Comparison of ENCODE assay signal across 7 mouse cellular contexts in genomic region chr5:4756001-4756681, GRCm38 (mm10). TPM values are rescaled to one million over a fixed set of nuclear protein-coding genes. Genes with fewer than 3 reads are reported as not detected.
DNase-seq lines count a peak whose midpoint lies in the region; ATAC-seq lines count a peak whose summit lies in the region.

No protein-coding gene starts in this region.

- 2% methylated on average over 43 of the region's 43 CpGs for WGBS in intestine, embryonic 14.5 days
- WGBS in limb, embryonic 11.5 days = 4% methylated on average over 43 of the region's 43 CpGs
- 1% methylated on average over 43 of the region's 43 CpGs for WGBS in midbrain, embryonic 15.5 days

- no peaks in the 10 kb centered on the region for H3K27me3 ChIP-seq in intestine, embryonic 14.5 days (replicated peaks; ENCODE audit: control insufficient read depth, insufficient read depth, low read length)
- no peaks in the 10 kb centered on the region for H3K27me3 ChIP-seq in limb, embryonic 11.5 days (ENCODE audit: control insufficient read depth, insufficient read depth, low read length)
- no peaks in the 10 kb centered on the region for H3K27me3 ChIP-seq in midbrain, embryonic 15.5 days (replicated peaks)

- H3K9ac ChIP-seq in intestine, embryonic 14.5 days (ENCODE audit: low read length) = peak overlapping the region; percentile 95
- peak overlapping the region; percentile 96 for H3K9ac ChIP-seq in limb, embryonic 11.5 days (ENCODE audit: low read length)
- peak overlapping the region; percentile 89 for H3K9ac ChIP-seq in midbrain, embryonic 15.5 days

- peaks cover 9% of the 10 kb centered on the region for H3K4me1 ChIP-seq in intestine, embryonic 14.5 days (replicated peaks; ENCODE audit: control insufficient read depth, insufficient read depth, low read length)
- H3K4me1 ChIP-seq in limb, embryonic 11.5 days (ENCODE audit: control insufficient read depth, insufficient read depth, low read length) = peaks cover 25% of the 10 kb centered on the region
- peaks cover 23% of the 10 kb centered on the region for H3K4me1 ChIP-seq in midbrain, embryonic 15.5 days

- H3K36me3 ChIP-seq in intestine, embryonic 14.5 days (ENCODE audit: control insufficient read depth, insufficient read depth, low read length) = peaks cover 11% of the 10 kb centered on the region
- no peaks in the 10 kb centered on the region for H3K36me3 ChIP-seq in limb, embryonic 11.5 days (ENCODE audit: control insufficient read depth, insufficient read depth, low read length)
- no peaks in the 10 kb centered on the region for H3K36me3 ChIP-seq in midbrain, embryonic 15.5 days (replicated peaks)

- H3K9me3 ChIP-seq in intestine, embryonic 14.5 days (ENCODE audit: control insufficient read depth, low read length) = no peaks in the 10 kb centered on the region
- H3K9me3 ChIP-seq in limb, embryonic 11.5 days (ENCODE audit: control insufficient read depth, low read length) = no peaks in the 10 kb centered on the region
- H3K9me3 ChIP-seq in midbrain, embryonic 15.5 days = no peaks in the 10 kb centered on the region

- 0 out of 2 replicates have a peak, but pooled peaks have one; percentile 8 for ATAC-seq in intestine, embryonic 14.5 days (replicated peaks; ENCODE audit: low FRiP score, low TSS enrichment, low read depth)
- no peak for ATAC-seq in limb, embryonic 11.5 days (ENCODE audit: insufficient number of reproducible peaks, low FRiP score, low TSS enrichment, low read depth)
- ATAC-seq in midbrain, embryonic 15.5 days (replicated peaks) = peak; percentile 11

- DNase-seq in ZHBTc4 (ENCODE audit: low read depth, low spot score) = peak; percentile 55
- peak; percentile 81 to 85 for DNase-seq in cerebellum, postnatal 10 days
- peak; percentile 7 to 15 for DNase-seq in frontal cortex, postnatal 25 days (ENCODE audit: low spot score in 2 of 2)
- peak; percentile 77 for DNase-seq in intestine, embryonic 14.5 days (ENCODE audit: low spot score)
- DNase-seq in limb, embryonic 11.5 days (ENCODE audit: low spot score) = peak; percentile 58
- DNase-seq in urinary bladder, postnatal 14 days (ENCODE audit: low spot score) = peak; percentile 36

- peak overlapping the region; percentile 98 for H3K27ac ChIP-seq in intestine, embryonic 14.5 days (ENCODE audit: low read depth)
- peak overlapping the region; percentile 99 for H3K27ac ChIP-seq in limb, embryonic 11.5 days (replicated peaks; ENCODE audit: low read depth, low read length)
- H3K27ac ChIP-seq in midbrain, embryonic 15.5 days = peak overlapping the region; percentile 98

- peak overlapping the region; percentile 91 for H3K4me3 ChIP-seq in intestine, embryonic 14.5 days (ENCODE audit: low read depth, low read length)
- peak overlapping the region; percentile 90 for H3K4me3 ChIP-seq in limb, embryonic 11.5 days (ENCODE audit: low read depth, low read length)
- peak overlapping the region; percentile 88 for H3K4me3 ChIP-seq in midbrain, embryonic 15.5 days

- peak overlapping the region; percentile 80 for H3K4me2 ChIP-seq in intestine, embryonic 14.5 days (ENCODE audit: low read length)
- peak overlapping the region; percentile 97 for H3K4me2 ChIP-seq in limb, embryonic 11.5 days (ENCODE audit: low read depth, severe bottlenecking)
- peak overlapping the region; percentile 89 for H3K4me2 ChIP-seq in midbrain, embryonic 15.5 days

RNA-seq across cellular contexts. Expression of gene Fzd1, which starts 1.7 kb away (rescaled TPM):
- polyA plus RNA-seq in intestine, embryonic 14.5 days (2014; fragmentation: Nextera tagmentation; extraction: Ambion mirVana) = 22.0 and 22.8 TPM in 2 replicates
- polyA plus RNA-seq in limb, embryonic 11.5 days (2014; fragmentation: Nextera tagmentation; extraction: Ambion mirVana) = 25.4 and 31.5 TPM in 2 replicates
- 33.2 and 38.9 TPM in 2 replicates for polyA plus RNA-seq in midbrain, embryonic 15.5 days (2015; fragmentation: Nextera tagmentation; extraction: Ambion mirVana)

Comparison
In these comparisons a context has a peak if more than half of its experiments do, and no peak if none do; other contexts are left out.
1. DNase-seq: peak in every context shown above with its lines; median percentile 83 in cerebellum, postnatal 10 days; 77 in intestine, embryonic 14.5 days; 58 in limb, embryonic 11.5 days; 55 in ZHBTc4; 36 in urinary bladder, postnatal 14 days; 11 in frontal cortex, postnatal 25 days.